Mouse (Mus musculus) CH12.LX (cell line): ENCODE data around the gene Zfp956. TPM values are rescaled to one million over a fixed set of nuclear protein-coding genes. Genes with fewer than 3 reads are reported as not detected.

ENCODE experiments used
- DNase-seq: peaks from one replicate; pipeline ENCODE4 v3.0.0-alpha.2; 2013; ENCODE audit errors: extremely low read depth
- H3K27ac ChIP-seq: 2 replicates; pipeline ENCODE4 v1.5.1; 2012; ENCODE audit warnings: low read depth, mild to moderate bottlenecking, control low read depth, moderate library complexity; ENCODE audit not compliant: insufficient read depth
- H3K27me3 ChIP-seq: replicated peaks from 2 replicates; pipeline ENCODE3; 2012; ENCODE audit warnings: inconsistent platforms
- H3K36me3 ChIP-seq, 2 experiments: replicated peaks in 1 of 2; 2 replicates each; pipeline versions ENCODE3 to v1.6.1; 2012; ENCODE audit warnings: inconsistent platforms in 1 of 2, low read length in 1 of 2, mild to moderate bottlenecking in 1 of 2, mixed read lengths in 1 of 2, moderate library complexity in 1 of 2; ENCODE audit not compliant: control insufficient read depth in 1 of 2, insufficient read depth in 1 of 2
- H3K4me1 ChIP-seq, 2 experiments: 2 replicates each; pipeline ENCODE4 v1.6.1; 2012; ENCODE audit warnings: inconsistent platforms in 1 of 2, moderate library complexity in 1 of 2; ENCODE audit not compliant: insufficient read depth in 2 of 2, control insufficient read depth in 1 of 2
- H3K4me2 ChIP-seq: 2 replicates; pipeline ENCODE4 v1.6.1; 2012; ENCODE audit warnings: low read depth, mild to moderate bottlenecking, control low read depth; ENCODE audit not compliant: poor library complexity, insufficient read depth, severe bottlenecking
- H3K4me3 ChIP-seq, 3 experiments: fragments of 150-350 bp in 1 of 3; sonication (generic) in 1 of 3; replicated peaks in 1 of 3; 2 replicates each; pipeline versions ENCODE3 to v1.5.1; 2011 to 2012; ENCODE audit warnings: low read depth in 2 of 3, low read length in 2 of 3, mild to moderate bottlenecking in 2 of 3, moderate library complexity in 2 of 3, control low read depth in 1 of 3, improper control_type of control experiment in 1 of 3, inconsistent platforms in 1 of 3, mixed read lengths in 1 of 3; ENCODE audit not compliant: poor library complexity in 1 of 3
- H3K79me2 ChIP-seq: replicated peaks from 2 replicates; pipeline ENCODE4 v1.6.1; 2012; ENCODE audit warnings: mild to moderate bottlenecking, moderate library complexity; ENCODE audit not compliant: control insufficient read depth, poor library complexity, insufficient read depth, severe bottlenecking; ENCODE audit errors: extremely low read depth
- H3K9ac ChIP-seq: 2 replicates; pipeline ENCODE4 v1.6.1; 2012; ENCODE audit warnings: low read depth, mild to moderate bottlenecking, control low read depth, moderate library complexity; ENCODE audit not compliant: insufficient read depth
- H3K9me3 ChIP-seq: replicated peaks from 2 replicates; pipeline ENCODE3; 2012; ENCODE audit warnings: low read length, inconsistent platforms, mixed read lengths
- CTCF ChIP-seq, 2 experiments: IDR thresholded peaks in 1 of 2; conservative IDR thresholded peaks in 1 of 2; 2 replicates each; pipeline ENCODE4 v1.5.1; 2011 to 2012; ENCODE audit warnings: low read depth in 2 of 2, low read length in 2 of 2, improper control_type of control experiment in 1 of 2, inconsistent platforms in 1 of 2, mild to moderate bottlenecking in 1 of 2, moderate library complexity in 1 of 2
- ELF1 ChIP-seq: IDR thresholded peaks from 2 replicates; pipeline ENCODE4 v1.6.1; 2014; ENCODE audit warnings: low read depth, mild to moderate bottlenecking, inconsistent platforms, low read length, improper control_type of control experiment
- ETS1 ChIP-seq: conservative IDR thresholded peaks from 2 replicates; pipeline ENCODE4 v1.6.1; 2012; ENCODE audit warnings: low read depth, mild to moderate bottlenecking, inconsistent platforms, low read length, improper control_type of control experiment, moderate library complexity
- IRF4 ChIP-seq: IDR thresholded peaks from 2 replicates; pipeline ENCODE4 v1.6.1; 2014; ENCODE audit warnings: low read depth, mild to moderate bottlenecking, inconsistent platforms, low read length, improper control_type of control experiment
- MAFK ChIP-seq: IDR thresholded peaks from 2 replicates; pipeline ENCODE4 v1.6.1; 2011; ENCODE audit warnings: low read length, improper control_type of control experiment; ENCODE audit not compliant: insufficient replicate concordance
- MEF2A ChIP-seq: IDR thresholded peaks from 2 replicates; pipeline ENCODE4 v1.6.1; 2014; ENCODE audit warnings: low read depth, mild to moderate bottlenecking, inconsistent platforms, low read length, improper control_type of control experiment, borderline replicate concordance
- NRF1 ChIP-seq: IDR thresholded peaks from 2 replicates; pipeline ENCODE4 v1.6.1; 2014; ENCODE audit warnings: low read depth, mild to moderate bottlenecking, inconsistent platforms, low read length, improper control_type of control experiment, moderate library complexity
- RAD21 ChIP-seq: IDR thresholded peaks from 2 replicates; pipeline ENCODE4 v1.6.1; 2011; ENCODE audit warnings: low read depth, mild to moderate bottlenecking, low read length, improper control_type of control experiment, moderate library complexity
- RCOR1 ChIP-seq: conservative IDR thresholded peaks from 2 replicates; pipeline ENCODE4 v1.6.1; 2012; ENCODE audit warnings: low read depth, mild to moderate bottlenecking, inconsistent platforms, low read length, improper control_type of control experiment
- SMC3 ChIP-seq: IDR thresholded peaks from 2 replicates; pipeline ENCODE4 v1.6.1; 2011; ENCODE audit warnings: low read depth, low read length, improper control_type of control experiment
- TBP ChIP-seq: conservative IDR thresholded peaks from 2 replicates; pipeline ENCODE4 v1.6.1; 2011; ENCODE audit warnings: low read depth, low read length, improper control_type of control experiment
- TCF12 ChIP-seq: IDR thresholded peaks from 2 replicates; pipeline ENCODE4 v1.6.1; 2014; ENCODE audit warnings: low read depth, mild to moderate bottlenecking, inconsistent platforms, low read length, improper control_type of control experiment
- ZMIZ1 ChIP-seq: IDR thresholded peaks from 2 replicates; pipeline ENCODE4 v1.6.1; 2012; ENCODE audit warnings: low read depth, mild to moderate bottlenecking, inconsistent platforms, low read length, improper control_type of control experiment
- ZNF384 ChIP-seq: IDR thresholded peaks from 2 replicates; pipeline ENCODE4 v1.6.1; 2012; ENCODE audit warnings: low read depth, low read length, improper control_type of control experiment, inconsistent platforms
- dilution Hi-C: fragments of 300-500 bp; cut with MboI; formaldehyde crosslinking; loops from 2 replicates; pipeline ENCODE4 v1.14.3; 2020; ENCODE audit warnings: low sequenced_read_pairs; ENCODE audit not compliant: extremely low pct_unique_long_range_greater_than_20kb, extremely low pct_ligation_motif_present
- in situ Hi-C: fragments of 300-500 bp; cut with MboI; formaldehyde crosslinking; loops from 3 replicates; pipeline ENCODE4 v1.14.3; 2019; ENCODE audit warnings: low sequenced_read_pairs, low pct_ligation_motif_present, low pct_unique_long_range_greater_than_20kb, mixed read lengths
- polyA plus RNA-seq: library from polyadenylated mRNA; unstranded; fragments of >175 nt; gene quantifications from 2 replicates; pipeline ENCODE4 v1.2.1, GENCODE M21; 2012; ENCODE audit warnings: low read depth; ENCODE audit not compliant: insufficient read length
- total RNA-seq, 2 experiments: library from RNA; depleted of rRNA; stranded (reverse); fragments of 300-350 nt in 1 of 2; fragments of >200 nt in 1 of 2; gene quantifications; 2 replicates each; pipeline ENCODE4 v1.2.3; 2012 to 2014

The Zfp956 gene
- total and polyA plus RNA-seq, 3 experiments: 7.9 to 10.5 (median 9.0) TPM

- in situ Hi-C loops: no loop called here
- dilution Hi-C loops: no loop called here
- TF ChIP-seq TCF12 (no peak), NRF1 (no peak), CTCF (conservative IDR thresholded peaks at IDR 0.05 in 1 of 2, IDR thresholded peaks at IDR 0.05 in 1 of 2; ENCODE audit: low read depth in 2 of 2, low read length in 2 of 2) (peak; percentile 9 to 39; a peak in 2 of 4 replicates), RAD21 (peak; percentile 10), MEF2A (no peak), ETS1 (no peak)
- H3K9me3 ChIP-seq: no peaks in the 10 kb centered on the region
- H3K27me3 ChIP-seq: no peaks in the 10 kb centered on the region
- H3K4me2 ChIP-seq: no peak overlapping the region
- no peak overlapping the region for H3K4me3 ChIP-seq
- H3K9ac ChIP-seq: no peak overlapping the region
- peak; percentile 15 for DNase-seq
- no peaks in the 10 kb centered on the region for H3K36me3 ChIP-seq
- peaks cover 0 to 2% of the 10 kb centered on the region in 2 experiments; a peak in 1 of 4 replicates for H3K4me1 ChIP-seq
- H3K79me2 ChIP-seq: no peaks in the 10 kb centered on the region
- no peak overlapping the region for H3K27ac ChIP-seq
Measured at GRCm38 (mm10) chr6:47974599-47974998, 21.4 kb downstream of the Zfp956 start.

- in situ Hi-C loops (no loop called here), dilution Hi-C loops (no loop called here)
- Histone ChIP-seq H3K27me3 (no peaks in the 10 kb centered on the region), H3K9ac (no peak overlapping the region), H3K79me2 (no peaks in the 10 kb centered on the region), H3K4me3 (no peak overlapping the region), H3K4me1 (peaks cover 0 to 2% of the 10 kb centered on the region in 2 experiments; a peak in 1 of 4 replicates), H3K36me3 (no peaks in the 10 kb centered on the region), H3K9me3 (peaks cover 3% of the 10 kb centered on the region), H3K4me2 (no peak overlapping the region), H3K27ac (no peak overlapping the region)
- no peak for TF ChIP-seq TCF12
- peak; percentile 35; the same call in 1 of the 2 replicates for TF ChIP-seq SMC3
- peak; percentile 92 for TF ChIP-seq ELF1
- peak; percentile 49 to 65; a peak in 3 of 4 replicates for TF ChIP-seq CTCF (conservative IDR thresholded peaks at IDR 0.05 in 1 of 2, IDR thresholded peaks at IDR 0.05 in 1 of 2; ENCODE audit: low read depth in 2 of 2, low read length in 2 of 2)
- TF ChIP-seq RAD21: peak; percentile 8
- TF ChIP-seq IRF4: 0 out of 2 replicates have a peak, but pooled peaks have one; percentile 55
- TF ChIP-seq ZMIZ1: no peak
- TF ChIP-seq TBP: peak; percentile 99
- peak; percentile 65 for TF ChIP-seq ZNF384
- TF ChIP-seq MAFK: peak; percentile 91
- DNase-seq: peak; percentile 87
Measured at GRCm38 (mm10) chr6:47978897-47979368, 25.7 kb downstream of the Zfp956 start.

DNA sequence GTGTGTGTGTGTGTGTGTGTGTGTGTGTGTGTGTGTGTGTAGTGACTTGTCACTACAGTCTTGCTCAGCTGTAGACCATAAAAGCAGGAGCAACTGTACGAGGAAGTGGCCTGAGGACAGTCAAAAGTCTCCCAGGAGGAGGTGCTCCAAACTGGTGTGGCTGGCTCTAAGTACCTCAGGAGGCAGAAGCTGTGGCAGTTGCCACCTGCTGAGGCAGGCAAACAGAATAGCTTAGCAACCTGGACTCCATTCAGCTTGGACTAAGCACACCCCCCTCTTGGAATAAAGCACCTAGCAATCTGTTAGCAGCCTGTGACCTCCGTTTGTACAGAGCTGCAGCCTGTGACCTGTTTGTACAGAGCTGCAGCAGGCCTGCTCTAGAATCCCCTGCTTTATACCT lies 30.7 kb downstream of the Zfp956 start:
- Histone ChIP-seq H3K4me1 (0 out of 4 replicates have a peak, but pooled peaks cover 0 to 2% of the 10 kb centered on the region in 2 experiments), H3K36me3 (no peaks in the 10 kb centered on the region), H3K4me2 (no peak overlapping the region), H3K27me3 (peaks cover 4% of the 10 kb centered on the region), H3K9ac (no peak overlapping the region), H3K9me3 (peaks cover 3% of the 10 kb centered on the region), H3K4me3 (no peak overlapping the region)
- dilution Hi-C loops (no loop called here), in situ Hi-C loops (no loop called here)
- DNase-seq: no peak
- no peak for TF ChIP-seq RCOR1
- TF ChIP-seq, all 38 proteins: peak for 0
- H3K79me2 ChIP-seq: no peaks in the 10 kb centered on the region
- no peak overlapping the region for H3K27ac ChIP-seq
